9 mouse cellular contexts compared by ENCODE assay signal in the genomic region with DNA sequence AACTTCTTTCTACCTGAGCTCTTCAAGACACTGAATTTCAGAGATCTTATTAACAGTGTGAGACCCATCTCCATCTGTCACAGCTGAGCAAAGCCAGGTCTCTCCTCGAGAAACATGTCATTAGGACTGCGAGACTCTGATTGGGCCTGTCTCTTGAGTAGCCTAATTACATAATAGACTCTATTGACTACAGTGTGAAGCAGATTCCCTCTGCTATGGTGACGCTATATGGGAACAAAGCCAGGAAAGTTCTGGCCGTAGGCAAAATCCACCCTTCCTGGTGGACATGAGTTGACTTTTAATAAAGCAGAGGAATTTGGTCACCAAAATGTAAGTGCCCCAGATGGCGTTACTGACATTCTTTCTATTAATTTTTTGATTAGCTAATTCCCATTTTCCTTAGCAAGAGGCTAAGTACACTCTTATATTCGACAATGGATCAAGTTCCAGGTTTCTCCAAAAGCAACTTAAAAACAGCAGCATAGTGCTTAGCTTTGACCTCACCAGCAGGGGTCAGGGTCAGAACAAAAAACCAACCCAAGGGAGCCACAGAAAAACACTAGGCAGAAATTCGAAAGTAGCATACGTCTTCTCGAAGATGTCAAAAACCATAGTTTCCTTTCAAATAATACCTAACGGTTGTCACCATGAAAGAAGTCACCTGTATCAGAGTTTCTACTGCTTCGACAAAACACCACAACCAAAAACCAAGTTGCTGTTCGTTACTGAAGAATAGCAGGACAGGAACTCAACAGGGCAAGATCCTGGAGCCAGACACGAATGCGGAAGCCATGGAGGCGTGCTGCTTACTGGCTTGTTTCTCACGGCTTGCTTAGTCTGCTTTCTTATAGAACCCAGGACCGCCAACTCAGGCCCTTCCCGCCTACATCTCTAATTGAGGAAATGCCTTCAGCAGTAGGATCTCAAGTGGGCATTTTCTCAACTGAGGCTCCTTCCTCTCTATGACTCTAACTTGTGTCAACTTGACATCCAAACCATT.
DNase-seq lines count a peak whose midpoint lies in the region; ATAC-seq and TF ChIP-seq lines count a peak whose summit lies in the region.
"Had no signal": no experiment of that assay in that cellular context is flagged by ENCODE, and none has a peak within 500 bp of the region (broad histone marks: within the 10 kb centered on the region; RNA-seq: fewer than 3 reads in every experiment).

No protein-coding gene starts in this region.

- no peaks in the 10 kb centered on the region for H3K9me3 ChIP-seq in midbrain, embryonic 12.5 days
- H3K9me3 ChIP-seq in midbrain, embryonic 10.5 days (replicated peaks): no peaks in the 10 kb centered on the region
- H3K9me3 ChIP-seq in embryonic facial prominence, embryonic 15.5 days (replicated peaks): no peaks in the 10 kb centered on the region
- H3K9me3 ChIP-seq: limb, embryonic 13.5 days had no signal

- H3K4me1 ChIP-seq in cerebellum, adult 2 months (ENCODE audit: control insufficient read depth, insufficient read depth, low read length): peaks cover 5% of the 10 kb centered on the region
- H3K4me1 ChIP-seq in midbrain, embryonic 12.5 days: peaks cover 8% of the 10 kb centered on the region; the same call in 1 of the 2 replicates
- H3K4me1 ChIP-seq in midbrain, embryonic 10.5 days: peaks cover 36% of the 10 kb centered on the region
- no peaks in the 10 kb centered on the region for H3K4me1 ChIP-seq in embryonic facial prominence, embryonic 15.5 days
- H3K4me1 ChIP-seq: limb, embryonic 13.5 days had no signal

- ATAC-seq in midbrain, embryonic 12.5 days (ENCODE audit: low FRiP score, low read depth): 0 out of 2 replicates have a peak, but pooled peaks have one; percentile 38
- ATAC-seq in embryonic facial prominence, embryonic 15.5 days (ENCODE audit: insufficient number of reproducible peaks, low FRiP score, low TSS enrichment, low read depth): peak; percentile 54; the same call in 1 of the 2 replicates
- no peak for ATAC-seq in megakaryocyte-erythroid progenitor cell, adult 5-6 weeks (replicated peaks; ENCODE audit: low FRiP score, low TSS enrichment, poor library complexity, severe bottlenecking)

- no peak overlapping the region for H3K9ac ChIP-seq in midbrain, embryonic 12.5 days (replicated peaks)
- no peak overlapping the region for H3K9ac ChIP-seq in embryonic facial prominence, embryonic 15.5 days
- H3K9ac ChIP-seq: limb, embryonic 13.5 days had no signal

- TF ChIP-seq CTCF in cerebellum, adult 2 months (IDR thresholded peaks at IDR 0.05; ENCODE audit: borderline replicate concordance, insufficient read depth, low read depth, low read length): peak; percentile 56

- no peak overlapping the region for H3K27ac ChIP-seq in cerebellum, adult 2 months (ENCODE audit: insufficient read depth, low read length)
- H3K27ac ChIP-seq in midbrain, embryonic 12.5 days (replicated peaks): no peak overlapping the region
- no peak overlapping the region; the same call in 1 of the 2 replicates for H3K27ac ChIP-seq in midbrain, embryonic 10.5 days (replicated peaks)
- no peak overlapping the region for H3K27ac ChIP-seq in embryonic facial prominence, embryonic 15.5 days (replicated peaks)
- H3K27ac ChIP-seq: limb, embryonic 13.5 days had no signal

- H3K4me3 ChIP-seq in cerebellum, adult 2 months (replicated peaks; ENCODE audit: insufficient read depth, low read depth, low read length): no peak overlapping the region
- H3K4me3 ChIP-seq in midbrain, embryonic 12.5 days: no peak overlapping the region
- no peak overlapping the region for H3K4me3 ChIP-seq in midbrain, embryonic 10.5 days
- no peak overlapping the region for H3K4me3 ChIP-seq in embryonic facial prominence, embryonic 15.5 days (replicated peaks)
- H3K4me3 ChIP-seq: limb, embryonic 13.5 days had no signal

- no peak for TF ChIP-seq POLR2A in cerebellum, adult 2 months (IDR thresholded peaks at IDR 0.05; ENCODE audit: borderline replicate concordance, insufficient read depth, low read length)

- no peak overlapping the region for H3K4me2 ChIP-seq in midbrain, embryonic 12.5 days (replicated peaks)
- no peak overlapping the region for H3K4me2 ChIP-seq in embryonic facial prominence, embryonic 15.5 days (replicated peaks)
- H3K4me2 ChIP-seq: limb, embryonic 13.5 days had no signal

- no peaks in the 10 kb centered on the region for H3K27me3 ChIP-seq in cerebellum, adult 2 months (ENCODE audit: control insufficient read depth, insufficient read depth, low read length)
- H3K27me3 ChIP-seq in midbrain, embryonic 12.5 days: 0 out of 2 replicates have a peak, but pooled peaks cover 6% of the 10 kb centered on the region
- H3K27me3 ChIP-seq in midbrain, embryonic 10.5 days (ENCODE audit: low read depth, poor library complexity, severe bottlenecking): no peaks in the 10 kb centered on the region; the same call in 1 of the 2 replicates
- no peaks in the 10 kb centered on the region for H3K27me3 ChIP-seq in embryonic facial prominence, embryonic 15.5 days
- H3K27me3 ChIP-seq: limb, embryonic 13.5 days had no signal

- DNase-seq in cerebellum, adult 2 months: peak in 1 of 2 experiments; percentile 54
- DNase-seq in cerebellum, adult 11-12 months: no peak
- DNase-seq in midbrain, embryonic 10.5 days (ENCODE audit: low spot score): no peak
- DNase-seq in retina, embryonic 14.5 days (ENCODE audit: low spot score): peak; percentile 39
- DNase-seq in spleen, postnatal 14 days (ENCODE audit: low spot score in 2 of 2): no peak

- WGBS in cerebellum, adult 2 months: 61% methylated on average over 18 of the region's 18 CpGs
- WGBS in midbrain, embryonic 12.5 days: 75% methylated on average over 18 of the region's 18 CpGs
- WGBS in midbrain, embryonic 10.5 days: 79% methylated on average over 18 of the region's 18 CpGs
- WGBS in embryonic facial prominence, embryonic 15.5 days: 67% methylated on average over 18 of the region's 18 CpGs

- no peaks in the 10 kb centered on the region for H3K36me3 ChIP-seq in midbrain, embryonic 12.5 days
- H3K36me3 ChIP-seq in midbrain, embryonic 10.5 days: no peaks in the 10 kb centered on the region
- H3K36me3 ChIP-seq in embryonic facial prominence, embryonic 15.5 days: no peaks in the 10 kb centered on the region
- H3K36me3 ChIP-seq: limb, embryonic 13.5 days had no signal
